Mouse (Mus musculus) forebrain, embryonic 16.5 days (tissue): ENCODE results near the gene Defb47. TPM values are rescaled to one million over a fixed set of nuclear protein-coding genes. Genes with fewer than 3 reads are reported as not detected.

Source experiments
- ATAC-seq: fragments of 200-750 bp; cut with Nextera tagmentation; 2 replicates; pipeline ENCODE4 v1.8.0; 2017; ENCODE audit warnings: mild to moderate bottlenecking, moderate library complexity
- H3K27ac ChIP-seq: fragments of 300-500 bp; sonication (generic); 2 replicates; pipeline ENCODE4 v1.5.1; 2014; ENCODE audit warnings: low read length, control low read depth
- H3K27me3 ChIP-seq: fragments of 300-500 bp; sonication (generic); replicated peaks from 2 replicates; pipeline ENCODE4 v1.6.1; 2014; ENCODE audit warnings: low read length; ENCODE audit not compliant: control insufficient read depth, insufficient read depth
- H3K36me3 ChIP-seq: fragments of 300-500 bp; sonication (generic); 2 replicates; pipeline ENCODE4 v1.6.1; 2014; ENCODE audit not compliant: control insufficient read depth, insufficient read depth
- H3K4me1 ChIP-seq: fragments of 300-500 bp; sonication (generic); replicated peaks from 2 replicates; pipeline ENCODE4 v1.6.1; 2014; ENCODE audit warnings: low read length; ENCODE audit not compliant: control insufficient read depth, insufficient read depth
- H3K4me2 ChIP-seq: fragments of 300-500 bp; sonication (generic); 2 replicates; pipeline ENCODE4 v1.6.1; 2014; ENCODE audit warnings: mild to moderate bottlenecking, low read length, control low read depth
- H3K4me3 ChIP-seq: fragments of 300-500 bp; sonication (generic); replicated peaks from 2 replicates; pipeline ENCODE4 v1.5.1; 2014; ENCODE audit warnings: mild to moderate bottlenecking, low read length, control low read depth
- H3K9ac ChIP-seq: fragments of 300-500 bp; sonication (generic); replicated peaks from 2 replicates; pipeline ENCODE4 v1.6.1; 2014; ENCODE audit warnings: low read depth, low read length, control low read depth
- H3K9me3 ChIP-seq: fragments of 300-500 bp; sonication (generic); 2 replicates; pipeline ENCODE4 v1.6.1; 2016; ENCODE audit warnings: low read length; ENCODE audit not compliant: control insufficient read depth
- WGBS: fragments of 180-500 bp; shearing (Covaris S2); extraction: QIAGEN DNeasy Blood & Tissue Kit; methylation state at CpG from one replicate; pipeline ENCODE4 v1.1.7; 2014; 5-methylcytosine and 5-hydroxymethylcytosine counted together
- polyA plus RNA-seq: library from polyadenylated mRNA; unstranded; fragments of >200 nt; fragmentation: Nextera tagmentation; extraction: Ambion mirVana; gene quantifications from 2 replicates; pipeline ENCODE4 v1.2.1, GENCODE M21; 2015

Defb47 gene
- not detected in 2 replicates for polyA plus RNA-seq

GRCm38 (mm10) chr14:62997777-62998176 lies at the start of gene Defb47:
TSS of gene Defb47 (plus strand) at chr14:62998077.
- Histone ChIP-seq H3K9me3 (no peaks in the 10 kb centered on the region), H3K36me3 (no peaks in the 10 kb centered on the region), H3K9ac (no peak within 1 kb of the TSS), H3K4me2 (no peak within 1 kb of the TSS), H3K27ac (no peak within 1 kb of the TSS), H3K4me3 (no peak within 1 kb of the TSS), H3K4me1 (no peaks in the 10 kb centered on the region), H3K27me3 (no peaks in the 10 kb centered on the region)
- whole genome bisulfite sequencing, result 93% methylated on average over 8 of the region's 8 CpGs
- no peak for ATAC-seq

GRCm38 (mm10) chr14:62956091-62956490 lies 41.8 kb upstream of the Defb47 start:
- ATAC-seq, result no peak
- Histone ChIP-seq H3K9me3 (no peaks in the 10 kb centered on the region), H3K4me2 (no peak overlapping the region), H3K4me3 (no peak overlapping the region), H3K4me1 (no peaks in the 10 kb centered on the region), H3K27me3 (no peaks in the 10 kb centered on the region), H3K9ac (no peak overlapping the region), H3K27ac (no peak overlapping the region), H3K36me3 (peaks cover 12% of the 10 kb centered on the region; the same call in 1 of the 2 replicates)
- WGBS, result 91% methylated on average over 9 of the region's 9 CpGs

- ATAC-seq, result no peak
- H3K4me3 ChIP-seq, result no peak overlapping the region
- 91% methylated on average over 4 of the region's 4 CpGs for WGBS
Measured at GRCm38 (mm10) chr14:62963632-62964031, 34.2 kb upstream of the Defb47 start.

GRCm38 (mm10) chr14:62965342-62965741 lies 32.5 kb upstream of the Defb47 start:
- Histone ChIP-seq H3K4me3 (no peak overlapping the region), H3K9ac (no peak overlapping the region), H3K36me3 (no peaks in the 10 kb centered on the region), H3K27me3 (no peaks in the 10 kb centered on the region), H3K27ac (no peak overlapping the region), H3K4me2 (no peak overlapping the region), H3K4me1 (0 out of 2 replicates have a peak, but pooled peaks cover 3% of the 10 kb centered on the region), H3K9me3 (no peaks in the 10 kb centered on the region)
- 88% methylated on average over 5 of the region's 5 CpGs for WGBS
- no peak for ATAC-seq

More at GRCm38 (mm10) chr14:62963632-62964031, 34.2 kb upstream of the Defb47 start:
- Histone ChIP-seq H3K4me1 (0 out of 2 replicates have a peak, but pooled peaks cover 3% of the 10 kb centered on the region), H3K27ac (no peak overlapping the region), H3K9me3 (no peaks in the 10 kb centered on the region), H3K4me2 (no peak overlapping the region), H3K36me3 (peaks cover 3% of the 10 kb centered on the region; the same call in 1 of the 2 replicates), H3K9ac (no peak overlapping the region), H3K27me3 (no peaks in the 10 kb centered on the region)

GRCm38 (mm10) chr14:62965811-62966520 lies 31.9 kb upstream of the Defb47 start:
- H3K9ac ChIP-seq, result no peak overlapping the region; the same call in 1 of the 2 replicates
- 0 out of 2 replicates have a peak, but pooled peaks cover 3% of the 10 kb centered on the region for H3K4me1 ChIP-seq

GRCm38 (mm10) chr14:62975046-62975445 lies 22.8 kb upstream of the Defb47 start:
- Histone ChIP-seq H3K4me2 (no peak overlapping the region), H3K9me3 (no peaks in the 10 kb centered on the region), H3K9ac (no peak overlapping the region), H3K4me3 (no peak overlapping the region), H3K27me3 (no peaks in the 10 kb centered on the region), H3K36me3 (no peaks in the 10 kb centered on the region), H3K4me1 (no peaks in the 10 kb centered on the region), H3K27ac (no peak overlapping the region)
- 8% methylated on average over 5 of the region's 5 CpGs for WGBS
- no peak for ATAC-seq

More at GRCm38 (mm10) chr14:62965811-62966520, 31.9 kb upstream of the Defb47 start:
- Histone ChIP-seq H3K27me3 (no peaks in the 10 kb centered on the region), H3K36me3 (no peaks in the 10 kb centered on the region), H3K4me3 (peak overlapping the region; percentile 10; the same call in 1 of the 2 replicates), H3K27ac (no peak overlapping the region), H3K4me2 (peak overlapping the region; percentile 32), H3K9me3 (no peaks in the 10 kb centered on the region)
- WGBS, result 26% methylated on average over 15 of the region's 15 CpGs
- ATAC-seq, result no peak

GRCm38 (mm10) chr14:62979815-62980214 lies 18.1 kb upstream of the Defb47 start:
- Histone ChIP-seq H3K4me3 (no peak overlapping the region), H3K36me3 (no peaks in the 10 kb centered on the region), H3K27ac (no peak overlapping the region), H3K4me1 (no peaks in the 10 kb centered on the region), H3K4me2 (no peak overlapping the region), H3K9me3 (no peaks in the 10 kb centered on the region), H3K9ac (no peak overlapping the region), H3K27me3 (no peaks in the 10 kb centered on the region)
- no peak for ATAC-seq
- WGBS, result 57% methylated on average over 1 of the region's 1 CpGs

- Histone ChIP-seq H3K36me3 (no peaks in the 10 kb centered on the region), H3K4me3 (no peak within 1 kb of the TSS), H3K27me3 (no peaks in the 10 kb centered on the region), H3K4me2 (no peak within 1 kb of the TSS), H3K4me1 (no peaks in the 10 kb centered on the region), H3K27ac (no peak within 1 kb of the TSS), H3K9me3 (no peaks in the 10 kb centered on the region), H3K9ac (no peak within 1 kb of the TSS)
- no peak for ATAC-seq
- 89% methylated on average over 1 of the region's 1 CpGs for whole genome bisulfite sequencing
Measured at GRCm38 (mm10) chr14:62984410-62984809, 13.5 kb upstream of the Defb47 start, which contains the start of gene Defb48. TSS of gene Defb48 (minus strand) at chr14:62984510.

- no peak overlapping the region for H3K9ac ChIP-seq
- no peaks in the 10 kb centered on the region for H3K4me1 ChIP-seq
- H3K4me3 ChIP-seq, result no peak overlapping the region
- WGBS, result 88% methylated on average over 3 of the region's 3 CpGs
- no peaks in the 10 kb centered on the region for H3K9me3 ChIP-seq
- H3K36me3 ChIP-seq, result no peaks in the 10 kb centered on the region
- H3K4me2 ChIP-seq, result no peak overlapping the region
- no peak for ATAC-seq
- no peaks in the 10 kb centered on the region for H3K27me3 ChIP-seq
- no peak overlapping the region for H3K27ac ChIP-seq
Measured at GRCm38 (mm10) chr14:62991271-62991670, 6.6 kb upstream of the Defb47 start.
